Mouse (Mus musculus) bone marrow, adult 2 months (tissue): ENCODE measurements around the gene Ubqlnl. TPM values are rescaled to one million over a fixed set of nuclear protein-coding genes. Genes with fewer than 3 reads are reported as not detected.

Source experiments
- H3K27ac ChIP-seq: fragments of 200-500 bp; 2 replicates; pipeline ENCODE4 v1.5.1; 2012; ENCODE audit warnings: low read depth, mild to moderate bottlenecking, control low read depth, inconsistent platforms, low read length; ENCODE audit not compliant: control insufficient read depth, poor library complexity, insufficient read depth
- H3K4me1 ChIP-seq: fragments of 200-500 bp; 2 replicates; pipeline ENCODE4 v1.6.1; 2011; ENCODE audit warnings: low read length; ENCODE audit not compliant: control insufficient read depth, insufficient read depth
- H3K4me3 ChIP-seq: fragments of 200-500 bp; replicated peaks from 2 replicates; pipeline ENCODE3; 2011; ENCODE audit warnings: mild to moderate bottlenecking, low read depth, low read length, control low read depth; ENCODE audit not compliant: control insufficient read depth
- CTCF ChIP-seq: fragments of 200-500 bp; IDR thresholded peaks from 2 replicates; pipeline ENCODE4 v1.5.1; 2011; ENCODE audit warnings: low read length, control low read depth; ENCODE audit not compliant: control insufficient read depth, insufficient read depth
- POLR2A ChIP-seq: fragments of 200-500 bp; IDR thresholded peaks from 2 replicates; pipeline ENCODE4 v1.6.1; 2011; ENCODE audit warnings: low read depth, mild to moderate bottlenecking, control low read depth, low read length, borderline replicate concordance; ENCODE audit not compliant: control insufficient read depth
- WGBS: fragments of 180-500 bp; shearing (Covaris S2); methylation state at CpG from one replicate; pipeline ENCODE4 v1.1.7; 2018; 5-methylcytosine and 5-hydroxymethylcytosine counted together
- polyA plus RNA-seq: library from polyadenylated mRNA; stranded (reverse); fragments of >200 nt; gene quantifications from 2 replicates; pipeline ENCODE4 v1.2.4, GENCODE M21; 2011; ENCODE audit warnings: low replicate concordance; ENCODE audit not compliant: missing spikeins, insufficient read depth, insufficient read length

Ubqlnl gene
- not detected in 2 replicates for polyA plus RNA-seq

DNA sequence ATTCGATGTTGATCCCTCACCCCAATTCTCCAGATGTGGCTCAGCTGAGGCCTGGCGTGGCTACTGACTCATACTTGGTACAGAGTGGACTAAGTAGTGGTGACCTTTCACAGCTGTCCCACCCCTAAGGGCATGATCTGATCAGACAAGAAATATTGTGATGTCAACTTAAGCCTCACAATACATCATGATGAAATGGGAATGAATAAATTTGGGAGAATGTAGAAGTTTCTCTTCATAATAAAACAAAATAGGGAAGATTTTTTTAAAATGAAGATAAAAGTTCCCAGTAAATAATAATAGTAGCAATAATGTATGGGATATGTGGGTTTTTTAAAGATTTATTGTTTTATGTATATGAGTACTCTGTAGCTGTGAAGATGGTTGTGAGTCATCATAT, at the start of gene Ubqlnl:
Ubqlnl (minus strand) TSS at position 101 of the 400 bp plus-strand sequence.
- Histone ChIP-seq H3K4me3 (no peak within 1 kb of the TSS), H3K27ac (no peak within 1 kb of the TSS), H3K4me1 (no peaks in the 10 kb centered on the region)
- WGBS = 85% methylated on average over 2 of the region's 2 CpGs
- no peak for TF ChIP-seq CTCF
- TF ChIP-seq POLR2A = no peak

DNA sequence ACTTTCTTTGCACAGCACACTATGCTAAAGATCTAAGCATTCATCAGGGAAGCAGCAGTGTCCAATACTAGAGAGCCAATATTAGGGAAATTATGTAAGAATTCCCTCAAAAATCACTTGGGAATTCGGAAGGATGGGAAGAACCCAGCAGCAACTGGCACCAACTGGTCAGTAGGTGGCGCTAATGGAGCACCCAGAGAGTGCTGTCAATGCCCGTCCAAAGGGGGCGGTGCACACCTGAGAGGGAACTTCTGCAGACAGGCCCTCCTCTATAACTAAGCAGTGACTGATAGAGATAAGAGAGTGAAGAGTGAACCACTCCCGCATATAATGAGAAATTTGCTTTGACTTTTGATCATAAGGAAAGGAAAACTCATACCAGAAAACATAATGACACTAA, 49.5 kb upstream of the Ubqlnl start:
- no peak for TF ChIP-seq POLR2A
- TF ChIP-seq CTCF = peak; percentile 98
- H3K4me3 ChIP-seq = no peak overlapping the region
- 1% methylated on average over 5 of the region's 5 CpGs for WGBS
- H3K27ac ChIP-seq = no peak overlapping the region
- H3K4me1 ChIP-seq = no peaks in the 10 kb centered on the region

GRCm38 (mm10) chr7:104195885-104196284, 45.5 kb upstream of the Ubqlnl start, which contains the start of gene Olfr649:
TSS of gene Olfr649 (minus strand) at chr7:104195985.
- 79% methylated on average over 6 of the region's 6 CpGs for WGBS
- Histone ChIP-seq H3K27ac (no peak within 1 kb of the TSS), H3K4me1 (no peaks in the 10 kb centered on the region), H3K4me3 (no peak within 1 kb of the TSS)
- TF ChIP-seq CTCF = no peak
- no peak for TF ChIP-seq POLR2A

DNA sequence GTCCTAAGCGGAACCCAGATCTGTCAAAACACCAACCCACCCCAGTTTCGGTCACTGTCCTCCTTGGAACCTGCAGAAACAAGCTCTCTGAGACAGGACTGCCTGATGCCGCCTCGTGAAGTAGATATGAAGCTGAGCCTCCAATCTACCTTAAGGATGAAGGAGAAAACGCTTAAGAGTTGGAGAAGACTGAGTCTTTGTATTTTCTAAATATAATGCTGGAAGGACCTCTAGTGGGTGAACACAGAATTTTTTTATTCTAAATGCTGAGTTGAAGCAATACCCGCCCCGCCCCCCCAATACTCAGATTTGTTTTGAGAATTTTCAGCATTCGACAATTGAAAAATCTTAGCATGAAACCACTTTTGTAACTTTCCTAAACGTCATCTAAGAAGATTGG, 40.9 kb upstream of the Ubqlnl start:
- WGBS = 15% methylated on average over 9 of the region's 9 CpGs
- Histone ChIP-seq H3K4me3 (no peak overlapping the region), H3K4me1 (no peaks in the 10 kb centered on the region), H3K27ac (no peak overlapping the region)
- no peak for TF ChIP-seq POLR2A
- no peak for TF ChIP-seq CTCF

- no peak for TF ChIP-seq CTCF
- no peak for TF ChIP-seq POLR2A
- Histone ChIP-seq H3K4me3 (no peak within 1 kb of the TSS), H3K27ac (no peak within 1 kb of the TSS), H3K4me1 (no peaks in the 10 kb centered on the region)
- WGBS = 68% methylated on average over 2 of the region's 2 CpGs
Measured at GRCm38 (mm10) chr7:104183292-104183691, 32.9 kb upstream of the Ubqlnl start, which contains the start of gene Olfr648. TSS of gene Olfr648 (minus strand) at chr7:104183392.

DNA sequence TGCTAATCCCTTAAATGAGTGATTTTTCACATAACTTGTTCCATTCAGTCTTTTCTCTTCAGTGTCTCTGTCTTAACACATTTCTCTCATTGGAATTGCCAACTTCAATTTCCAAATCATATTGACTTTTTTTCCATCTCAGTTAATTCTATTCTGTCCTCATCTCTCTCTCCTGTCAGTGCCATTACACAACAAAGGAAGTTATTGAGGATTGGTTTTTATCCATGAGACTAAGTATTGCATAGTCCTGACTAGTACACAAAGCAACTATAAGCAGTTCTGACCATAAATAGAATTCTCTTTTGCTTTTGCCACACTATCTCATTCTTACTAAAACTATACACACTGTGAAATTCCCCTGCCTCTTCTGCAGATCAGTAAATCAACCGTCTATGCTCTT, 28.7 kb upstream of the Ubqlnl start:
- Histone ChIP-seq H3K4me3 (no peak overlapping the region), H3K4me1 (no peaks in the 10 kb centered on the region), H3K27ac (no peak overlapping the region)
- 69% methylated on average over 1 of the region's 1 CpGs for WGBS
- no peak for TF ChIP-seq POLR2A
- TF ChIP-seq CTCF = no peak

DNA sequence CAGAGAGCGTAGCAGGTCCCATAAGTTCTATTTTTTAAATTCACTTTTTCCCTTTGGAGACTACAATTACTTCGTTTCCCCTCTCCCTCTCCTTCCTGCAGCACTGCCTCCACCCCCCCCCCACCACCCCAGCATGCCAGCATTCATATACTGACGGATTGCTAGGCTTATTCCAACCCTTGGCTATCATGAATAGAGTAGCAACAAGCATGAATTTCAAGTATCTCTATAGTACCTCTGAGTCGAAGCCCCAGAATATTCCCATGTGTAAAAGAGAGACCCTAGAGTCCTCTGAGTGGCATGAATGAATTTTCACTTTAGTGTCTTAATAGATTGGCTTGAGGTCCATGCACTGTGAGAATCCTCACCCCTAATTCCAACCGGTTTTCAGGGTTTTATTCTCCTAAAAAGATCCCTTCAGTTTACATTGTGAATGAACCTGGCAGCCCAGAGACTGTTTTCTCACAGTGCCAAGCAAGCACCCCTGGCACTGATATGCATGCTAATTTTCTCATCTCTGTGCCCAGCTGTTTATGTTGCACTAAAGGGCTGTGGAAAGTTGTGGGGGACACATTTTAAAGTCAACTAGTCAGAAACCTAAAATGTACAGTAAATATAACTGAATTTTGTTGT, 28.2 kb upstream of the Ubqlnl start:
- H3K4me3 ChIP-seq = no peak overlapping the region
- 66% methylated on average over 5 of the region's 5 CpGs for WGBS
- H3K27ac ChIP-seq = no peak overlapping the region
- H3K4me1 ChIP-seq = no peaks in the 10 kb centered on the region
- TF ChIP-seq POLR2A (no peak), CTCF (no peak)

- no peak overlapping the region for H3K27ac ChIP-seq
- H3K4me3 ChIP-seq = no peak overlapping the region
- WGBS = 48% methylated on average over 1 of the region's 1 CpGs
- TF ChIP-seq CTCF (no peak), POLR2A (no peak)
- no peaks in the 10 kb centered on the region; the same call in 1 of the 2 replicates for H3K4me1 ChIP-seq
Measured at GRCm38 (mm10) chr7:104175085-104175484, 24.7 kb upstream of the Ubqlnl start.
